Mouse (Mus musculus): ENCODE results near the gene Rpusd2.

Gene Rpusd2

GRCm38 (mm10) chr2:119032191-119032590 is 2.4 kb upstream of the Rpusd2 start:
- no peak for DNase-seq

DNA sequence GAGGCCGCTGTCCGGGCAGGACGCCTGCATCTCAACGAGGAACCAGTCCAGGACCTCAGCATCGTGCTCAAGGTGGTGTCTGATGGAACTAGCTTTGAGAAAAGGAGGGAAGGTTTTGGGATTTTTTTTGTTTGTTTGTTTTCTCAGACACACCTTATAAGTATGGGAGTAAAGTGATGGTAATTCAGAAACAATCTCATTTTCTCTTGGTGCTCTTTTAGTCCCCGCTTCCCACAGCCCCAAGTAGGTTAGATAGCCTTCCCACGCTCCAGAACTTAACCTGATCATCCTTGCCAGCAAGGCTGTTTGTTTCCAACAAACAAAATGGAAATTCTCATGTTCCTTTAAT is 781 bp downstream of the Rpusd2 start:
- DNase-seq, result no peak

GRCm38 (mm10) chr2:119040882-119041281 is 6.3 kb downstream of the Rpusd2 start:
- peak in 1 of 2 experiments; percentile 44 for DNase-seq

GRCm38 (mm10) chr2:119045163-119045562 is 10.6 kb downstream of the Rpusd2 start:
- no peak for DNase-seq

DNA sequence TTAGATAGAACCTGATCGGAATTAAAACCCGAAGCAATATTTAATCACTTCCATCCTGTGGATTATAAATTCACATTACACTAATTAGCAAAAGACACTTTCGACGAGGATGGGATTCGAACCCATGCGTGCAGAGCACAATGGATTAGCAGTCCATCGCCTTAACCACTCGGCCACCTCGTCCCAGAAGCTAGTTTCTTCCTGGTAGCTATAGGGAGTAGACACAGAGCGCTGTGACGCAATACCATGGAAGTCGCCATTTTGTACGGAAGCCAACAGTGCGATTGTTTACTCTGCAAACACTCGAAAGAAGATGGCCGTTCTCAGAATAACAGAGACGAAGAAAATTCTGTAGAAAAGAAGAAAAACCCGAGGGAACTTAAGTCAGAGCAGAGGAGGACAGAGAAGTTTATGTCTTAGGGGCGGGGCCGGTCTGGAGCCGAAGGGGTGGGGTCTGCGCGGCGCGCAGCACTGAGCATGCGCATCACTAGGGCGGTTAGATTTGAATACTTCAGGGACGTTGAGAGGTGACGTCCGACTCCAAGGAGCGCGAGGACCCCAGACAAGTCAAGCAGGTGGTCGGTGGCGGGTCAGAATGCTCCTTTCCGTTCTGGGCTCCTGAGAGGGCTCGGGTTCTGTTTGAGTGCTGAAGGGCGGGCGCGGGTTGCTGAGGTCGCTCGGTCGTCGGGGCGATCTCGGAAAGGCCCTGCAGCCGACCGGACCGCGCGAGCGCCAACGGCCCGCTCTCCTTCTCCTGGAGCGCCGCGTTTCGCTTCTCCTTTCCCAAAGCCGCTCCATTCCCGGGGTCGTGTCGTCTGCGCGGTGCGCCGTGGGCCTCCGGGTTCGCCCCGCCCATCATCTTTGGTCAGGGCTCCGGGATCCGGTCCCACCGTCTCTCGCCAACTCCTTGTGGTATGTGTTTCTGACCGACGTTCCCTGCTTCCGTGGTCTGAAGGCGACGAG is 12.3 kb downstream of the Rpusd2 start, which contains the start of gene Knl1:
Knl1 (plus strand) TSS at position 471 of the 963 bp plus-strand sequence.
- DNase-seq, result peak; percentile 94 to 98

DNA sequence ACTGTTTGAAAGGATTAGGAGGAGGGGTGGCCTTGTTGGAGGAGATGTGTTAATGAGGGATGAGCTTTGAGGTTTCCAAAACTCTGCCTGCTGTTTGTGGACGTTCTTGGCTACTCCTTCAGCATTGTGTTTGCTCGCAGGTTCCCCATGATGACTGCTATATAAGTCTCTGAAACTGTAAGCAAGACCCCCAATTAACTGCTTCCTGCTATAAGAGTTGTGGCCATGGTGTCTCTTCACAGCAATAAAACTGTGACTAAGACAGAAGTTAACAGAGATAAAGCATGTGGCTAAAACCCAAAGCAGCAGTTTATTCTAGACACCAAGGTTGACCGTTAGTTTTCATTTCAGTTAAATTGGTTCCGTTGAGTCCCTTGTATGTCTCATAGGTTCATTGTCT is 13.3 kb downstream of the Rpusd2 start:
- no peak for DNase-seq

DNA sequence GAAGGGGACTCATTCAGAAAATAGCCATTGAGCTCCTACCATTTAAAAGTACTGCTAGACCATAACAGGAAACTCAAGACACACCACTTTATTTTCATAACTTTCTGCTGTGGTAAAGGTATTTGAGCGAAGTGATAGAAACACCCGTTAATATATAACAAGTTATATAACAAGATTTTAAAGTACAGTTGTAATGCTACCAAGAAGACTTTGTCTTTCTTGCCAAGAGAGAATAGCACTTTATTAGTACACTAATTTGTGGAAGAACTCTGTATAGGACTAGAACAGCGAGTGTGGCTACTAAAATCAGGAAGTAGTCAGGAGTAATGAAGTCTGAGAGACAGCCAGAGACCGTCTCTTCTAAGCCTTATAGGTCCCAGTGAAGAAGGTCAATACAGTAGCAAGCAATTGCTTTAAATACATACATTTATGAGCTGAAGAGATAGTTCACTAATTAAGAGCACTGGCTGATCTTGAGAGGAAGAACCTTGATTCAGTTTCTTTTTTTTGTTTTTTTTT is 15.6 kb downstream of the Rpusd2 start:
- DNase-seq, result no peak

DNA sequence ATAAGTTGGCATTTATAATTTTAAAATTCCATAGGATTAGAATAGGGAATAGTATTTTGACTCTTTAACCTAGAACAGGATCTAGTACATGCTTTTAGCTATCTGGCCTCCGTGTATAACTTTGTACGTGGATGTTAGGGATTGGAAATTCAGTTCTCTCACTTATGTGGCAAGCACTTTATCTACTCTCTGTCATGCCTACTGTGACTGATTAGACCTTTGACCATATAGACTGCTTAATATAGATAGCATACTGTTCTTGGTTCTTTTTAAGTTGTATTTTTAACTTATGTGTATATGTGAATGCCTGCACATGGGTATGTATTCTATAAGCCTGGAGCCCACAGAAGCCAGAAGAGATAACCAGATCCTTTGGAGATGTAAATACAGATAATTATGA is 25.5 kb downstream of the Rpusd2 start:
- no peak for DNase-seq

- no peak for DNase-seq
Observed at GRCm38 (mm10) chr2:119072397-119072796, 37.8 kb downstream of the Rpusd2 start.

DNA sequence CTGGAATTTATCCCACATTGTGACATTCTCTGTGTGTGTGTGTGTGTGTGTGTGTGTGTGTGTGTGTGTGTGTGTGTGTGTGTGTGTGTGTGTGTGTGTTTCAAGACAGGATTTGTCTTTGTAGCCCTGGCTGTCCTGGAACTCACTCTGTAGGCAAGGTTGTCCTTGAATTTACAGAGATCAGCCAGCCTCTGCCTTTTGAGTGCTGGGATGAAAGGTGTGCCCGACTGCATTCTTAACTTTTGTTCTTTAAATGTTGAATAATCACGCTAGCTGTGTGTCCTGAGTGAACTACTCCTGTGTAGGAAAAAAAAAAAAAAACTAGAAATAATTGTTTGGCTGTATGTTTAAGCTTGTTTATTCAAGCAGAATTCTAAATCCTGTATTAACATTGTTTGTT is 51.6 kb downstream of the Rpusd2 start:
- DNase-seq, result no peak
